Mouse (Mus musculus) bone marrow macrophage, adult 2 months (primary cell): ENCODE measurements around the gene Cfd.

Source experiments
- CTCF ChIP-seq: IDR thresholded peaks from 2 replicates; pipeline ENCODE4 v1.5.1; 2012; ENCODE audit warnings: low read depth, mild to moderate bottlenecking, low read length, moderate library complexity
- POLR2A ChIP-seq: IDR thresholded peaks from 2 replicates; pipeline ENCODE4 v1.6.1; 2012; ENCODE audit warnings: mild to moderate bottlenecking, low read depth, low read length, borderline replicate concordance

GRCm38 (mm10) chr10:79910556-79910955, 19.9 kb downstream of the Cfd start, which contains the start of gene Gm26602:
- TF ChIP-seq CTCF (no peak), POLR2A (no peak)
